Mouse (Mus musculus): ENCODE data around the gene Erlin1.

GRCm38 (mm10) chr19:44064734-44065133 lies 4.9 kb downstream of the Erlin1 start:
- no peak for TF ChIP-seq CTCF (IDR thresholded peaks at IDR 0.05; ENCODE audit: control insufficient read depth, insufficient read depth, low read length)
- TF ChIP-seq POLR2A (IDR thresholded peaks at IDR 0.05; ENCODE audit: borderline replicate concordance, control insufficient read depth, low read depth, low read length): no peak
